Comparison of ENCODE assay signal across 23 mouse cellular contexts in genomic region chr14:75213752-75214151, GRCm38 (mm10). TPM values are rescaled to one million over a fixed set of nuclear protein-coding genes. Genes with fewer than 3 reads are reported as not detected.
A peak's percentile ranks its signal among the peaks of the same experiment; 100 is the strongest.
DNase-seq lines count a peak whose midpoint lies in the region; ATAC-seq lines count a peak whose summit lies in the region.
"Had no signal": no experiment of that assay in that cellular context is flagged by ENCODE, and none has a peak within 500 bp of the region (broad histone marks: within the 10 kb centered on the region; RNA-seq: fewer than 3 reads in every experiment).

No protein-coding gene starts in this region.

- H3K4me3 ChIP-seq in intestine, embryonic 15.5 days (replicated peaks) = no peak overlapping the region
- no peak overlapping the region for H3K4me3 ChIP-seq in intestine, embryonic 16.5 days (ENCODE audit: low read length)
- no peak overlapping the region for H3K4me3 ChIP-seq in forebrain, embryonic 12.5 days (replicated peaks)
- no peak overlapping the region for H3K4me3 ChIP-seq in forebrain, embryonic 14.5 days (ENCODE audit: low read depth, low read length)
- H3K4me3 ChIP-seq: embryonic facial prominence, embryonic 10.5 days; heart, embryonic 10.5 days; kidney, embryonic 15.5 days had no signal

- no peak overlapping the region for H3K9ac ChIP-seq in intestine, embryonic 15.5 days
- H3K9ac ChIP-seq in intestine, embryonic 16.5 days (ENCODE audit: low read depth, low read length) = no peak overlapping the region
- H3K9ac ChIP-seq in forebrain, embryonic 12.5 days = no peak overlapping the region
- H3K9ac ChIP-seq in forebrain, embryonic 14.5 days (ENCODE audit: low read length) = no peak overlapping the region
- H3K9ac ChIP-seq: kidney, embryonic 15.5 days had no signal

- no peak overlapping the region for H3K27ac ChIP-seq in intestine, embryonic 15.5 days
- H3K27ac ChIP-seq in intestine, embryonic 16.5 days (ENCODE audit: low read length) = no peak overlapping the region
- H3K27ac ChIP-seq in forebrain, embryonic 12.5 days = 0 out of 2 replicates have a peak overlapping the region, but pooled peaks have one; percentile 13
- H3K27ac ChIP-seq in forebrain, embryonic 14.5 days (ENCODE audit: low read depth, low read length) = peak overlapping the region; percentile 58
- H3K27ac ChIP-seq: embryonic facial prominence, embryonic 10.5 days; heart, embryonic 10.5 days; kidney, embryonic 15.5 days had no signal

- H3K9me3 ChIP-seq in intestine, embryonic 15.5 days = no peaks in the 10 kb centered on the region
- H3K9me3 ChIP-seq in intestine, embryonic 16.5 days (ENCODE audit: control insufficient read depth, low read length) = no peaks in the 10 kb centered on the region
- H3K9me3 ChIP-seq in forebrain, embryonic 12.5 days = no peaks in the 10 kb centered on the region
- no peaks in the 10 kb centered on the region for H3K9me3 ChIP-seq in forebrain, embryonic 14.5 days (replicated peaks; ENCODE audit: control insufficient read depth, low read length)
- H3K9me3 ChIP-seq: embryonic facial prominence, embryonic 10.5 days; heart, embryonic 10.5 days; kidney, embryonic 15.5 days had no signal

- 0 out of 2 replicates have a peak overlapping the region, but pooled peaks have one; percentile 19 for H3K4me2 ChIP-seq in intestine, embryonic 15.5 days (replicated peaks)
- no peak overlapping the region for H3K4me2 ChIP-seq in intestine, embryonic 16.5 days (ENCODE audit: low read depth, low read length)
- no peak overlapping the region for H3K4me2 ChIP-seq in forebrain, embryonic 12.5 days
- H3K4me2 ChIP-seq in forebrain, embryonic 14.5 days (ENCODE audit: low read length) = no peak overlapping the region
- H3K4me2 ChIP-seq: kidney, embryonic 15.5 days had no signal

- 53% methylated on average over 11 of the region's 11 CpGs for WGBS in intestine, embryonic 15.5 days
- WGBS in intestine, embryonic 16.5 days = 61% methylated on average over 11 of the region's 11 CpGs
- WGBS in forebrain, embryonic 12.5 days = 87% methylated on average over 11 of the region's 11 CpGs
- WGBS in forebrain, embryonic 14.5 days = 87% methylated on average over 11 of the region's 11 CpGs

- H3K27me3 ChIP-seq in intestine, embryonic 15.5 days (replicated peaks) = no peaks in the 10 kb centered on the region
- no peaks in the 10 kb centered on the region for H3K27me3 ChIP-seq in intestine, embryonic 16.5 days (replicated peaks; ENCODE audit: control insufficient read depth, insufficient read depth, low read length)
- no peaks in the 10 kb centered on the region for H3K27me3 ChIP-seq in forebrain, embryonic 12.5 days
- H3K27me3 ChIP-seq in forebrain, embryonic 14.5 days (replicated peaks; ENCODE audit: control insufficient read depth, insufficient read depth, low read length) = no peaks in the 10 kb centered on the region
- H3K27me3 ChIP-seq: kidney, embryonic 15.5 days had no signal

- DNase-seq in forebrain, embryonic 14.5 days (ENCODE audit: low spot score) = no peak
- peak; percentile 39 for DNase-seq in mesoderm, embryonic 11.5 days (ENCODE audit: low read depth, low spot score)
- DNase-seq in heart, postnatal 36 days = no peak
- no peak for DNase-seq in adrenal gland, postnatal 14 days
- DNase-seq: cerebellum, adult 9-10 months; lung, adult 18-20 months; lung, postnatal 14 days; right cerebral cortex, postnatal 25 days; thymus, postnatal 4 days had no signal

- no peak for ATAC-seq in intestine, embryonic 15.5 days
- ATAC-seq in intestine, embryonic 16.5 days = no peak
- no peak for ATAC-seq in forebrain, embryonic 12.5 days (ENCODE audit: low FRiP score)
- ATAC-seq in forebrain, embryonic 14.5 days = no peak

- no peaks in the 10 kb centered on the region for H3K36me3 ChIP-seq in intestine, embryonic 15.5 days
- H3K36me3 ChIP-seq in intestine, embryonic 16.5 days (ENCODE audit: control insufficient read depth, insufficient read depth, low read length) = no peaks in the 10 kb centered on the region
- H3K36me3 ChIP-seq in forebrain, embryonic 12.5 days (replicated peaks) = no peaks in the 10 kb centered on the region
- H3K36me3 ChIP-seq in forebrain, embryonic 14.5 days (ENCODE audit: control insufficient read depth, insufficient read depth, low read length) = no peaks in the 10 kb centered on the region
- H3K36me3 ChIP-seq: embryonic facial prominence, embryonic 10.5 days; kidney, embryonic 15.5 days had no signal

- intact Hi-C loops in heart, postnatal 36 days (cut with DNase I) = no loop called here

- no peaks in the 10 kb centered on the region for H3K4me1 ChIP-seq in intestine, embryonic 15.5 days (replicated peaks)
- H3K4me1 ChIP-seq in intestine, embryonic 16.5 days (ENCODE audit: control insufficient read depth, insufficient read depth, low read length) = peaks cover 3% of the 10 kb centered on the region; the same call in 1 of the 2 replicates
- H3K4me1 ChIP-seq in forebrain, embryonic 12.5 days = peaks cover 3% of the 10 kb centered on the region
- peaks cover 3% of the 10 kb centered on the region; the same call in 1 of the 2 replicates for H3K4me1 ChIP-seq in forebrain, embryonic 14.5 days (ENCODE audit: control insufficient read depth, insufficient read depth, low read length)
- H3K4me1 ChIP-seq: heart, embryonic 10.5 days; kidney, embryonic 15.5 days had no signal

RNA-seq across cellular contexts. Expression of gene Cpb2, which starts 28.3 kb away (rescaled TPM):
- polyA plus RNA-seq in intestine, embryonic 15.5 days (2015; fragmentation: Nextera tagmentation; extraction: Ambion mirVana) = 4.0 and 4.7 TPM in 2 replicates
- polyA plus RNA-seq in intestine, embryonic 16.5 days (2015; fragmentation: Nextera tagmentation; extraction: Ambion mirVana) = 4.7 and 6.8 TPM in 2 replicates
- not detected in 2 replicates for polyA plus RNA-seq in forebrain, embryonic 12.5 days (2016; fragmentation: Nextera tagmentation; extraction: Ambion mirVana)
- 0.25 TPM in 1 of 2 replicates, not detected in the other for polyA plus RNA-seq in forebrain, embryonic 14.5 days (2014; fragmentation: Nextera tagmentation; extraction: Ambion mirVana)
- total RNA-seq in heart, postnatal 36 days (2021) = not detected
- 1.4 and 44.6 TPM in 2 replicates for total RNA-seq in adrenal gland, postnatal 14 days (2021)
- total RNA-seq: adrenal gland, adult 18-20 months; common myeloid progenitor, adult 5-6 weeks; layer of hippocampus, postnatal 25 days; left cerebral cortex, postnatal 25 days; megakaryocyte, adult 5-6 weeks; neutrophil, adult 5-6 weeks had no signal
- polyA plus RNA-seq: embryonic facial prominence, embryonic 10.5 days; heart, postnatal 0 days; spleen, adult 2 months had no signal

Comparison
In these comparisons a context has a peak if more than half of its experiments do, and no peak if none do; other contexts are left out.
1. H3K27ac ChIP-seq: peak in forebrain, embryonic 12.5 days (single experiment) and forebrain, embryonic 14.5 days (single experiment); none in intestine, embryonic 15.5 days (single experiment) and intestine, embryonic 16.5 days (single experiment).